Mouse (Mus musculus): ENCODE results near the gene Fam166a.

The Fam166a gene

GRCm38 (mm10) chr2:25223681-25224491 lies 5.3 kb downstream of the Fam166a start:
- DNase-seq: peak in 1 of 2 experiments; percentile 72

- no peak for DNase-seq
Measured at GRCm38 (mm10) chr2:25224492-25224765, 5.9 kb downstream of the Fam166a start, which contains the start of gene Tubb4b. Tubb4b (minus strand) TSS chr2:25224702.

GRCm38 (mm10) chr2:25224766-25225752 lies 6.5 kb downstream of the Fam166a start:
- peak; percentile 97 for DNase-seq

- no peak for DNase-seq
Measured at GRCm38 (mm10) chr2:25225811-25226379, 7.3 kb downstream of the Fam166a start.

GRCm38 (mm10) chr2:25226864-25227263 lies 8.3 kb downstream of the Fam166a start:
- DNase-seq: peak in 1 of 2 experiments; percentile 30

GRCm38 (mm10) chr2:25227406-25227805 lies 8.9 kb downstream of the Fam166a start:
- no peak for DNase-seq

GRCm38 (mm10) chr2:25228431-25228889 lies 9.9 kb downstream of the Fam166a start:
- peak; percentile 81 to 86 for DNase-seq

- DNase-seq: no peak
Measured at GRCm38 (mm10) chr2:25228995-25229530, 10.5 kb downstream of the Fam166a start.

- DNase-seq: no peak
Measured at GRCm38 (mm10) chr2:25229582-25229981, 11.0 kb downstream of the Fam166a start.

- DNase-seq: no peak
Measured at GRCm38 (mm10) chr2:25230581-25230980, 12.0 kb downstream of the Fam166a start.

GRCm38 (mm10) chr2:25231038-25231437 lies 12.5 kb downstream of the Fam166a start:
- no peak for DNase-seq

GRCm38 (mm10) chr2:25233421-25233820 lies 14.9 kb downstream of the Fam166a start:
- DNase-seq: no peak

- DNase-seq: no peak
Measured at GRCm38 (mm10) chr2:25234050-25234449, 15.5 kb downstream of the Fam166a start, which contains the start of gene Slc34a3. Slc34a3 (minus strand) TSS chr2:25234364.

- DNase-seq: no peak
Measured at GRCm38 (mm10) chr2:25234551-25235220, 16.1 kb downstream of the Fam166a start.

GRCm38 (mm10) chr2:25236614-25237013 lies 18.1 kb downstream of the Fam166a start, which contains the start of gene Rnf224:
Rnf224 (minus strand) TSS chr2:25236787.
- DNase-seq: no peak

- no peak for DNase-seq
Measured at GRCm38 (mm10) chr2:25237522-25237921, 19.0 kb downstream of the Fam166a start.

GRCm38 (mm10) chr2:25238106-25238505 lies 19.6 kb downstream of the Fam166a start:
- DNase-seq: no peak

- DNase-seq: no peak
Measured at GRCm38 (mm10) chr2:25239766-25240165, 21.2 kb downstream of the Fam166a start.

GRCm38 (mm10) chr2:25240310-25240709 lies 21.8 kb downstream of the Fam166a start:
- DNase-seq: peak in 1 of 2 experiments; percentile 19

GRCm38 (mm10) chr2:25240723-25241437 lies 22.3 kb downstream of the Fam166a start:
- DNase-seq: peak; percentile 72 to 74

GRCm38 (mm10) chr2:25241438-25241775 lies 22.9 kb downstream of the Fam166a start:
- no peak for DNase-seq
